Mouse (Mus musculus): ENCODE measurements at regions not wholly inside any gene's neighbourhood (a gene's known extent, or its start where the extent isn't known, plus 50 kb on each side); places are given as distances from the start of the nearest gene placed in this dataset.

DNA sequence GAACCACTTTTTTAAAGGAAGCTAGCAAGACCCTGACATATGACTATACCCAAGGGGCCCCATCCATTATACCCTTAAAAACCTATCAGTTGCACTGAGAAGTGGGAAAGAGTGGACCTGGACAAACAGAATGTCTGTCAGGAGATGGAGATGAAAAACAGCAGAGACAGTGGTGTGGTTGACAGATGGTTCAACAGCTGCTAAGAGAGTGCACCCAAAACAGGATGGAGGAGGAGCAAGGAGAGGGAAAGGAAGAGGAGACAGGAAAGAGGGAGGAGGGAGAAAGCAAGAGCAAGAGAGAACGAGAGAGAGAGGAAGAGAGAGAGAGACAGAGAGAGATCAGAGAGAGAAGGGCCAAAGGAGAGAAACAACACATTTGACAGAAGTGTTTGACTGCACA is 292.8 kb upstream of the Zmiz1 start:
- DNase-seq (ENCODE audit: low spot score in 2 of 2) = no peak

DNA sequence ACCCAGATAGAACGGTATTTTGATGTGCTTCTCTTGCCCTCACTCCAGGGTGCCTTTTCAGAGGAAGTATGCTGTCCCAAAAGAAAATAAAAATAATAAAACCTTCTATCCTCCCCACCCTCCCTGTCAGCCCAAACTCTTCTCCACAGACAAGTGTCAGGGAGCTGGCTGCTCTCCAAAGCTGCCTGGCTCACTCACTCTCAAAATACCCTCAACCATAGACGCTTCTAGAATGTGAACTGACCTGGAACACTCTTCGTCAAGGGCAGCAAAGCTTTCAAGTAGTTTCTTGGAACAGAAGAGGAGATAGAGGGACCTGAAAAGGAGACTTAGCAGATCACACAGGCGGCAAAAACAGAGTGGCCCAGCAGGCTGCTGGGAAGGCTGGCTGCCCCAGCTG is 291.4 kb upstream of the Zmiz1 start:
- no peak for DNase-seq (ENCODE audit: low spot score in 2 of 2)

DNA sequence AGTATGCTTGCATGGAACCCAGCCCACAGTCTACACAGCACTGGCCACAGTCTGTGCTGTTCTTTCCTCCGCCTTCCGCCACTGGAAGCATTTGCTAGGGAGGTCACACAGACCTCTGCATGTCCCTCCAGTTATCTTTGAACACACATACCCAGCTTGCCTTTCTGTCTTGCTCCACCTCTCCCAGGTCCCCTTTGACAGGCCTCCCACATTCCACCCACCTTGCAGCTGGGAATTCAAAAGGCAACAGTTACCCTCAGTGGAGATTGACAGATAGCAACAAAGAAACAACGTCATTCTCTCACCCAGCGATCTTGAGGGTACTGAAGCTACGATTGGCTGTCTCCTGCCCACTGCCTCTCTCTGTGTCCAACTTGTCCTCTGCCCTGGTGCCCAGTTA is 290.7 kb upstream of the Zmiz1 start:
- peak in 1 of 2 experiments; percentile 25 for DNase-seq (ENCODE audit: low spot score in 2 of 2)

DNA sequence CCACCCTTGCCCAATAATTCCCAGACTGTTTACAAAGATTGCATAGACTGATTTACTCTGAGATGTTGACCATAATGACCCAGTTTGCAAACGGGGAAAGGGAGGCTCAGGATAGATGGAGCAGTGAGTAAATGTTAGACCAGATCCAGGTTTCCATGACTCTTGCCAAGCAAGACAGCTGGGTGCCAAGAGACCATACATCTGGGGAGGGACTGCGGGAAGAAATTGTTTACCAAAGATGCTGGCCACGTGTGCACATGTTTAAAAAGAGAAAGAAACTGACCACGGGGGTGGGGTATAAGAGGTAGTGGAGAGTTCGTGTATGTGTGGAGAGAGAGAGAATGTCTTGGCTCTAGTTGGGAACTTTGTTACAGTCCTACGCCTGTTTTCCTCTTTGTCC is 285.7 kb upstream of the Zmiz1 start:
- DNase-seq (ENCODE audit: low spot score in 2 of 2) = no peak

DNA sequence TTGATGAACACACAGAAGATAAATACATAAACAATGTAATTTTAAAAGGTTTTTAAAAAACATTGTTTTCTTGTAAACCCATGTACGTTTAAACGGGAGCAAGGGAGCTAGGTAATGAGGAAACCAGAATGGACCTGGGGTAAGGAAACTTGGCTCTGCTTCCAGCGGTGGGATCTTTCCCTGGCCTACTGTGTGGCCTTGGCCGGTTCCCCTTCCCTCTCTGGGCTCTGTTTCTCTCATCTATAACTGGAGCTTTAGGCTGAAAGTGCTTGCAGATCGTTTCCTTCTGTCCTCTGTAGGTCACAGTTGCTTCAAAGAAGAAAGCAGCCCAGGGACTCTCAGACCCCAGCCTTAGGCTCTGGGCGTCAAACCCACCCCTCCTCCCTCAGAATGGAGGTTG is 285.1 kb upstream of the Zmiz1 start:
- DNase-seq (ENCODE audit: low spot score in 2 of 2) = no peak

DNA sequence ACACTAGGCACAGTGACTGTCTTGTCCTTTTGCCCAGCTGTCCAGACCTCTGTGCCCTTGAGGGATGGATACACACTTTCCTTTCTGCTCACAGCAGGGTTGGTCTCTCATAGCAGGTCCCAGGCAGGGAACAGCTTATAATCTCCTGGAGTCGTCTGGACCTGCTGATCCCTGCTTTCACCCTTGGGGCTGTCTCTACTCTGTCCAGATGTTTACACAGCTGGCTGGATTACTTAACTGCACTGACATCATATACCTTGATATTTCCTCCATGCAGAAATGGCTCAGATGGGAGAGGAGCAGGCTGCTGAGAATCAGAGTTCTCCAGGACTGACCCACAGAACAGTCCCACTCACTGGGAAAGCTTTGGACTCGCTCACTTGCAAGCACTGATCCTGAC is 284.6 kb upstream of the Zmiz1 start:
- DNase-seq (ENCODE audit: low spot score in 2 of 2) = no peak

DNA sequence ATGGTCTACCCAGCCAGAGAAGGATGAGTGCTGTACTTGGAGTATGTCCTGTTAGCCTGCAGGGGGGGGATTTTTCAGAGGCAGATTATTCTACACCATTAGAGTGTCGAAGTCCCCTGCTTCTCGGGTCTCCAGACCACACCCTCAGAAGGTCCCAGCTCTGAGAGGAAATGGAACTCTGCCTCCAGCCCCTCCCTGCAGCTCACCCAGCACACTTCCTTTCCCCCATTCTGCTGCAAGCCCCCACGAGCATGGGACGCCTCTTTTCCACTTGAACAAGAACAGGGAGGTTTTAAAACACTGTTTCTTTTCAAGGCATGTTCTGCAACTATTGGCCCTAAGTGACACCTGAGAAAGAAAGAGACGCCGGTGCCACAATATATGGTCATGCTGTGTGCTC is 282.8 kb upstream of the Zmiz1 start:
- DNase-seq (ENCODE audit: low spot score in 2 of 2) = no peak

DNA sequence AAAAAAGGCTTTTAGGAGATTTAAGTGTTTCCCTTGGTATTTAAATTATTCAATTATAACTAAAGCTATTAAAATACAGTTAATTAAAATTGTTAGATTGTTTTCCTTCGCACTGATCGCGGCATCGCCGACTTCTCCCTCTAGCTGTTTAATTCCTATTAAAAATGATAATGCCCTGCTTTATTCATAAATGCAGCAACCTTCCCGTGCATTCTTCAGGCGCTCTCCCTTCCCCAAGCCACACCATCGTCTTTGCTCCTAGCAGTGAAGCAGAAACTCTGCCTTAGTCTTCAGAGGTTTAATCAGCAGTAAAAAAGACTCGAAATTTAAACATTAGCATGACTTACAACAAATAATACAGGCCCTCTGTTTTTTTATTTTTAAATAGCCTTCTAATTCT is 278.9 kb upstream of the Zmiz1 start:
- no peak for DNase-seq (ENCODE audit: low spot score in 2 of 2)

DNA sequence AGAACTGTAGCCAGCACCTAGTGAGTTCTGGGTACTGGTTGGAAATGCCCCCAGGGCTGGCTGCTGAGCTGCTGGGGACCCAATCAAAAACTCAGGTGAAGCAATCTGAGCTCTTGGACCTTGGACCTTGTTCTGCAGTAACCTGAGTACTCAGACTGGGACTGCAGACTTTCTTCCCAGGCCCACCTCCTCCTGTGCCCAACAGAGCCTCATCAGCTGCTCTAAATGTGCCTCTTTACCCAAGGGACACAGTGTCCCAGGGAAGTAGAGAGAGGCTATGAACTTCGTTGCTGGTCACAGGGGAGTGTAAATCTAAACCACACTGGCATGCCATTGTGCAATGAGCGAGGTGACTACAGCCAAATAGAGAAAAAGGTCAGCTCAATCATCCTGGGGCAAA is 277.6 kb upstream of the Zmiz1 start:
- no peak for DNase-seq (ENCODE audit: low spot score in 2 of 2)

DNA sequence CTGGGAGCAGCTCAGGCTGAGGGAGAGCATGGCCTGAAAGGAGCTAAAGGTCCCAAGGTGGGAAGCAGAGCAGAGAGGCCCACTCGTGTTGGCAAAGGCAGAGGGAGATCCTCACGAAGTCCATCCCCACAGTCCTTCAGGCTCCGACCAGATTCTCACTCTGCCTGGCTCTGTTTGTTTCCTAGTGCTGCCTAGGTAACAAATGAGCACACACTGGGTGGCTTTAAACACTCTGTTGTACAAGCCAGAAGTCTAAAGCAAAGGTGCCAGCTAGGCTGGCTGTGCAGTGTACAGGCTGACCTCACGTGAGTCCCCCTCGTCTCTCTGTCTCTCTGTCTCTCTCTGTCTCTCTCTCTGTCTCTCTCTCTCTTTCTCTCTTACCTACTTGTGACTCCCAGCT is 274.9 kb upstream of the Zmiz1 start:
- DNase-seq (ENCODE audit: low spot score in 2 of 2) = no peak

DNA sequence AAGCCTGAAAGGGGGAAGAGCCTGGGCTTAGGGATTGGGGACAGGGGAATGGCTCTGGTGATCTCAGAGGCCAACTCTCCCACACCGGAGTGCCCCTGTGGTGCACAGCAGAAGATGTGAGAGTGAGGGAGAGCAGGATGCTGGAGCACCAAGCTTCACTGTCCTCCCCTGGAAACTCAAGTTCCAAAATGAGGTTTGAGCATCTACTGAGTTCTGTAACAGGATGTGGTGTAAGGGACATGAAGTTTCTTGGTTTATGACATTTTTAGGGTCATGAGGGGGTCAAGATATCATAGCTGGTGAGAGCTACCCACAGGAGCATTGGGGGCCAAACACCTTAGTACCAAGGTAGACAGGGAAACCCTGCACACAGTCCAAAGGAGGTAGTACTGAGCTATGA is 274.1 kb upstream of the Zmiz1 start:
- no peak for DNase-seq (ENCODE audit: low spot score in 2 of 2)

DNA sequence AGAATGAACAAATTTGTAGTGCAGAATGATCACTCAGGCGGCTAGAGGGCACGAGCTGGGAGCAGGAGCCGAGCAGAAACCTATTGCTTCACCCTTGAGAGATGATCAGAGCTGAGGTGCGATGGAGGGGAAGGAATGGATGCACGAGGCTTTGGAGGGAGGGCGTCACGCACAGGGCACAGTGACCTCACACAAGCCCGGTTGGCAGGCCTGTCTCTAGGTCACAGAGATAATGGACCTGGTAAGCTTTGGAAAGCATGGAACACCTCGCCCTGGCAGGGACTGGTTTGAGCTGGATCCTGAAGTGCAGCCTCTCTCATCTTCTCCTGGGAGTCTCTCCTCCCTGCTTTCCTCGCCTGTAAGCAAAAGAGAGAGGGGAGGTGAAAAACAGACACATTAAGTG is 273.4 kb upstream of the Zmiz1 start:
- no peak for DNase-seq (ENCODE audit: low spot score in 2 of 2)

DNA sequence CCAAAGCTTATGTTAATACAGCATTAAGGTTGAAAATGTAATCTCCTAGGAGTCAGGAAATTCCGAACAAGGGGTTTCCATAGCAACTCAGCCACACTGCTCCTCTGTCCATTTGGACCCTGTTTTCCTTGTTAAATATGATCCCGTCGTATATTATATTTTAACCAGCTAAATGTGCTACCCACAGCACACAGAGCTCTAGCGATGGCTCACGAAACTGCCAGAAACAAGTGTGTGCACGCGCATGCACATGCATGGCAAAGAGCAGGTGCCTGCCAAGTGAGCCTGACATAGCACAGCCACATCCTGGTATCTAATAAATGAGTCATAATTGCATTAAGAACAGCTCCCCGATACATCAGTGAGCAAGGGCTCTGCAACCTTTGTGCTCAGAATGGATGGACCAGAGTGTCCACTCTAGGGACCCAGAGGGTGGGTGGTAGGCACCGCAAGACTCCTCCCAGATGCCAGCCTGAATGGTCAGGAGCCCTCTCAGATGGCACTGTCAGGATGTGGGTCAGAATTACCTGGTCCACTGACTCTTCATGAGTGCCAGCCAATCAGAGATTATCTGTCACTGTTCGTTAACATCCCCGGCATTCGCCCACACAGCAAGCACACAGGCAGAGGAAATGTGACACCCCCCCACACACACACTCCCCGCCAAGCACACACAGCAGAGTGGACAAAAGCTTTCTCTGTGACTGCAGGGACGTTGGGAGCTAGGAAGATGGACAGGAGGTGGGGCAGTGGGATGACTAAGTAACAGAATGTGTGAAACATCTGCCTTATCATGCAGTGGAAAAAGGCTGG is 272.8 kb upstream of the Zmiz1 start:
- DNase-seq (ENCODE audit: low spot score in 2 of 2) = peak; percentile 40 to 42

DNA sequence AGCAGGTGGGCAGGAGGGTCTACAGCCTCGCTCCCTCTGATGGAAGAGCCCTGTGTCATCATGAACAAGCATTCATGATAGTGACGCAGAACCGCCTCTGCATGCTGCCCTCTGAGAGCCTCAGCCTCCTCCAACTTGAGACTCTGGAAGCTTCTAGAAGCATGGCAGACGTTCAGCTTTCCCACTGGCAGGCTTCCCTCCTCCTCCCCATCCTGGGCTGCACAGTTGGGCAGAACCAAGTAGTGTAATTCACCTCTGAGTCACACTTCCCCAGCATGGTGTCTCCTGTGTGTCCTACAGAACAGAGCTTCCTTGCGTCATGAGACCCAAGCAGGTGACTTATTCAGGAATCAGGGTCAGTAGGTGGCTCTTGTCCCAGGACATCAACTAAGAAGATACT is 271.3 kb upstream of the Zmiz1 start:
- DNase-seq (ENCODE audit: low spot score in 2 of 2) = peak in 1 of 2 experiments; percentile 59

DNA sequence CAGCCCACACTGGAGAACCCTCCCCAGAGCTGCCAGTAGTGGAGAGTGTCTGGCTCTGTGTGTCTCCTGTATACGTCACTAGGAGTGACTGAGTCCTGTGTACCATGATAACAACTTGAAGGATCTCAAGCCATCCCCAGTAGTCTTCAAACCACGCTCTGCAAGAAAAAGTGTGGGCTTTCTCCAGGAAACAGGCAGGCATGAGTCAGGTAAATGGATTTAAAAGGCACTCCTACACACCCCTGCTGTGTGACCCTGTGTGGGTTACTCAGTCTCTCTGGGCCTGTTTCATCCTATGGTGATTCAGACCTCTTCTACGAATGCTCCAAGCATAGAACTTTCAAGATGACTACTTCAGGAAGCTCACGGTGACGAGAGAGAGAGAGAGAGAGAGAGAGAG is 269.7 kb upstream of the Zmiz1 start:
- no peak for DNase-seq (ENCODE audit: low spot score in 2 of 2)

DNA sequence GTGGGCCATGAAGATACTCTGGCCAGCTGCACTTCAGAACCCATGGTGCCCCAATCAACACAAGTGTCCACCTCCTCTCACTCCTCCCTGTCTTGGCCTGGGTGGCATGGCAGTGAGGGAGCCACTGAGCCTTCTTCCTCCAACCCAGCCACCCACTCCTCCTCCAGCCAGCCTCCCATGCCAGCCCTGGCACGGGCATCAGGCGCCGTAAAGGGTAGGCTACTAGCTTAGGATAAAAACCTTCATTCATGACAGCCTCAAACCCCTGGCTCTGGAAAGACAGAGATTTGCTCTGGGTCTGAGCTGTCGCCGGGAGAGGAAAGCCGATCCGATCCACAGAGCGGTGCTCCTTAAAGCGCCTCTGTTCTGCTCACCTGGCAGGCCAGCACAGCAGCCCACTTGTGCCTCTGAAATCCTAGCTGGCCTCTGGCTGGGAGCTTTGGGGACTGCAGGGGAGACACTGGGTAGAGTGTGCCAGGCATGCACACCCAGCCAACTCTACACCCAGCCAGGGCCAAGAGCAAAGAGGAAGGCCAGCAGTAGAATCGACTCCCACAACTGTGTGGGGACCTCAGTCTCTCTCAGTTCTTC is 268.2 kb upstream of the Zmiz1 start:
- peak in 1 of 2 experiments; percentile 52 for DNase-seq (ENCODE audit: low spot score in 2 of 2)

DNA sequence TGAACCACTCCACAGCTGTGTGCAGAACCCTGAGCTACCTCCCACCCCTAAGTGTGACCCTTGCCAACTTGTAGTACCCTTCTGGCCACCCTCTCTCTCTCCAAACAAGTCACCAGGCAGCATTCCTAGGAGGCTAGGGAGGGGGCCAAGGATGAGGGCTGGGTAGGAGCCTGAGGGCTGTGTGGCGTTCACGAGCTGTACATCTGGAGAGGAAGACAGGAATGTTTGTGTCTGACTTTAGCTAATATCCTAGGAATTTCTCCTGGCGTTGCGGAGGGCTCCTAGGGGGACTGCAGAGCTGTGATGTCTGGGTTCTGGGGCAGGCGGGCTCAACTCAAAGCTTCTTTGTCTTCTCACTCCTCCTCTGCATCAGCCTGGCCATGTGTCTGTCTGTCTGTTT is 262.2 kb upstream of the Zmiz1 start:
- DNase-seq (ENCODE audit: low spot score in 2 of 2) = no peak

DNA sequence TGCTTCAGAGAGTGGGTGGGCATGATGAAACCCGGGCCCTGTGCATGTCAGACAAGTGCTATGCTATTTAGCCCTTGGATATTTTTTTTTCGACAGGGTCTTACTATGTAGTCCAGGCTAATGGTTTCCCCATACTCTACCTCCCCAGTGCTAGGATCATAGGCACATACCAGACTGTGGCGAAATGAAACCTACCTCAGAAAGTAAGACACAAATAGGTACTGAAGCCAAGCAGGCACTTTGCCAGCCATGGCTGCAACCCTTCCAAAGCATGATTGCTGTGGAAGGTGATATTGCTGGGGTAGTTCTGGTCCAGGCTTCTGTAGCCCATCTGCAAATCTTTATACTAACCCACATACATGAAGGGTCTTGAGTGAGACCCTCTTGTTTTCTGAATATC is 259.1 kb upstream of the Zmiz1 start:
- no peak for DNase-seq (ENCODE audit: low spot score in 2 of 2)

DNA sequence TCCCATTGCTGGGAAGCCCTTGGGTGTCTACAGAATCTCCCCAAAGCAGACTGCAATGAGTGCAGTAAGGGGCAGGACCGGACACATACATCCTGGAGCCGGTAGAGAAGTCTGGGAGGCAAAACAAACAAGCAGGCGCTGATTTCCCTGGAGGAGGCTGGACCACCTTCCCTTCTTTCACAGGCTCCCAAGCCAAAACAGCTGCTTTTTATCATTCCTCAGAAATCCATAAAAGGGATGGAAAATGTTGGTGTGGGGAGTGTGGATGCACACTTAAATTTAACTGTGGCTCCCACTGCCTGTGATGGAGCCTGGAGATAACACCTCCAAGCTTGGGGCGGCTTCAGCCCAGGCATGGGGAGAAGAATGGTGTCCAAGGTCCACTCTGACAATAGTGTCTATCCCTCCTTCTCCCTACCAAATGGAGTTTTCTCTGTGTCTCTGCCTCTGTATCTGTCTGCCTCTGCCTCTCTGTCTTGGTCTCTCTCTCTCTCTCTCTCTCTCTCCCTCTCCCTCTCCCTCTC is 258.3 kb upstream of the Zmiz1 start:
- no peak for DNase-seq (ENCODE audit: low spot score in 2 of 2)

DNA sequence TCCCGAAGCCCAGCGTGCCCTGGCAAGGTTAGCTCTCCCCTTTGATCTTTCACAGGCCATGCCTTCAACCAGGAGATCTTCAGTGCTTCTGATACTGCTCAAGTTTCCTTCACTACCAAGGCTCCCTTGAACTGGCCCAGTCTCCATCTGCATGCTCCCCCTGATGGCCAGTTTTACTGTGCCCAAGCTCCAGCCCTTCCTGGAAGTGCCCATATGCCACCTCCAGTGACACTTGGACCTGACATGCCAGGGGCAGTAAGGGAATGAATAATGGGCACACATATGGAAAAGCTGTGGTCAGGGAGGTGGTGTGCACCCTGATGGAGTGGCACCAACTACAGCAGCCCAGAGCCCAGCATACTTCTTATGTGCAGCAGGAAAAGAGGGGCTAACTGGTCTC is 256.7 kb upstream of the Zmiz1 start:
- no peak for DNase-seq (ENCODE audit: low spot score in 2 of 2)

DNA sequence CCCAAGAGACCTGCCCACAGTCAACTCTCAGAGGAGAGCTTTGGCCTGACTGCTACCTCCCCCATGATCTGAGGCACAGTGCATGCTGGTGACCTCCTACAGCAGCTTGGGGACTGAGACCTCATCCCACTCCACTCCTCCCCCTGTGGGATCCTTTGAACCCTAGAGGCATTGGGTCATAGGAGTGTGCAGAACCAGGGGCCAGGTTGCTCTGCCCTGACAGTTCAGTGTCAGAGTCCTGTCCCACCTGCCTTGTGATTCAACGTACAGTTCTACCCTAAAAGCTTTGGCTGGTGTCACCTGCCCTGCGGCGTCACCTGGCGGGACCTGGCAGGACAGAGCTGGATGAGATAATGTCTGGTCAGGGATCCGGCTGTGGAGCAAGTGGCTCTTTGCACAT is 254.9 kb upstream of the Zmiz1 start:
- DNase-seq (ENCODE audit: low spot score in 2 of 2) = no peak

DNA sequence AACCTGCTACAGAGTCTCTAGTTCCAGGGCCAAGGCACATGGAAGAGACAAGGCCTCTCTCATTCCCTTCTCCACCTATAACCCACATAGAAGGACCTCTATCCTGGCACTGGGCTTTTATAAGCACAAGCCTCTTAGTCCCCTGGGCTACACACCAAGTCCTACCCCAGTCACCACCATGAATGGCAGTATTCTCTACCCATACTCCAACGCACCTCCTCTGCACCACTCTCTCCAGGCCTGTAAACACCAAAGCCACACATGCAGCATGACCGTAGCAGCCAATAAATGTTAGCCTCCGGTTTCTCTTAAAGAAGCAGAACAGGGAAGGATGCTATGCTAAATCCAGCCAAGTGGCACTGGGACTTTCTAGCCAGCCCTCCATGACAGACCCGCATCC is 252.1 kb upstream of the Zmiz1 start:
- no peak for DNase-seq (ENCODE audit: low spot score in 2 of 2)

DNA sequence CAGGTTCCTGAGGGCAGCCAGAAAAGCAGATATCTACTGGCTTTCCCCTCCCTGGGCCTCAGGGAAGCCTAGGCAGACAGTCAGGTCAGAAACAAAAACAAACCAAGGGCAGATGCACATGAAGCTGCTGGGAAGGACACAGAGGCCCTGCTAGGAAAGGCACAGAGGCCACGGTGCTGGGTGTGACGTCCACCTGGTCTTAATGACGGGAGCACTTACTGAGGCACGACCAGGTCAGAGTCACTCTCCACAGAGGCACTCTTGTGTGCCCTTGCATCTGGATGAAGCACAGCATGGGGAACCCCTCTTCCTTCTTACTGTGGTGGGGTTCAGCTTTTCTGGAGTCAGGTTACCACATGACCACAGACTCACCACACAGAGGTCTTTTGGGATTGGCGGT is 251.6 kb upstream of the Zmiz1 start:
- DNase-seq (ENCODE audit: low spot score in 2 of 2) = no peak
